Mouse (Mus musculus) lung, embryonic 14.5 days (tissue): ENCODE measurements around the gene Brox. TPM values are rescaled to one million over a fixed set of nuclear protein-coding genes. Genes with fewer than 3 reads are reported as not detected.

ENCODE experiments used
- ATAC-seq: fragments of 200-750 bp; cut with Nextera tagmentation; 2 replicates; pipeline ENCODE4 v1.8.0; 2017; ENCODE audit warnings: mild to moderate bottlenecking, moderate TSS enrichment, moderate library complexity; ENCODE audit not compliant: insufficient read depth
- DNase-seq: peaks from one replicate; pipeline ENCODE4 v3.0.0-alpha.2; 2015
- H3K27ac ChIP-seq: fragments of 300-500 bp; sonication (generic); 2 replicates; pipeline ENCODE4 v1.5.1; 2014; ENCODE audit warnings: low read depth, mild to moderate bottlenecking, moderate library complexity
- H3K27me3 ChIP-seq: fragments of 300-500 bp; sonication (generic); 2 replicates; pipeline ENCODE4 v1.6.1; 2014; ENCODE audit warnings: low read length, control low read depth; ENCODE audit not compliant: insufficient read depth
- H3K36me3 ChIP-seq: fragments of 300-500 bp; sonication (generic); 2 replicates; pipeline ENCODE4 v1.6.1; 2014; ENCODE audit warnings: control low read depth; ENCODE audit not compliant: insufficient read depth
- H3K4me1 ChIP-seq: fragments of 300-500 bp; sonication (generic); 2 replicates; pipeline ENCODE4 v1.6.1; 2014; ENCODE audit warnings: antibody characterized with exemption, control low read depth; ENCODE audit not compliant: insufficient read depth
- H3K4me2 ChIP-seq: fragments of 300-500 bp; sonication (generic); 2 replicates; pipeline ENCODE4 v1.6.1; 2014; ENCODE audit warnings: mild to moderate bottlenecking
- H3K4me3 ChIP-seq: fragments of 300-500 bp; sonication (generic); 2 replicates; pipeline ENCODE4 v1.5.1; 2014; ENCODE audit warnings: low read depth, low read length
- H3K9ac ChIP-seq: fragments of 300-500 bp; sonication (generic); 2 replicates; pipeline ENCODE4 v1.6.1; 2014
- H3K9me3 ChIP-seq: fragments of 300-500 bp; sonication (generic); 2 replicates; pipeline ENCODE4 v1.6.1; 2016; ENCODE audit warnings: low read depth, low read length, control low read depth
- CTCF ChIP-seq: IDR thresholded peaks from 2 replicates; pipeline ENCODE4 v1.5.1; 2016; ENCODE audit warnings: antibody characterized with exemption, low read depth
- WGBS: fragments of 180-500 bp; shearing (Covaris S2); extraction: QIAGEN DNeasy Blood & Tissue Kit; methylation state at CpG from one replicate; pipeline ENCODE4 v1.1.7; 2014; 5-methylcytosine and 5-hydroxymethylcytosine counted together
- polyA plus RNA-seq: library from polyadenylated mRNA; unstranded; fragments of >200 nt; fragmentation: Nextera tagmentation; extraction: Ambion mirVana; gene quantifications from 2 replicates; pipeline ENCODE4 v1.2.1, GENCODE M21; 2014

Gene Brox
- polyA plus RNA-seq, 1 experiment from 2014 or later: 45.3 TPM

- ATAC-seq (no peak), DNase-seq (no peak)
- Histone ChIP-seq H3K9ac (no peak overlapping the region), H3K4me3 (no peak overlapping the region), H3K27me3 (no peaks in the 10 kb centered on the region), H3K9me3 (no peaks in the 10 kb centered on the region), H3K27ac (no peak overlapping the region), H3K4me2 (no peak overlapping the region), H3K36me3 (no peaks in the 10 kb centered on the region), H3K4me1 (no peaks in the 10 kb centered on the region)
- WGBS: 66% methylated on average over 7 of the region's 7 CpGs
- TF ChIP-seq CTCF: no peak
These were observed 69.6 kb downstream of the Brox start for GRCm38 (mm10) chr1:183227469-183227868.

Other genes starting within 250 kb of the Brox start
- gene Disp1, start 75.7 kb downstream of the Brox start, polyA plus RNA-seq: 7.8 and 9.1 TPM in 2 replicates
- 25.2 and 27.6 TPM in 2 replicates for gene Aida, start 679 bp downstream of the Brox start, polyA plus RNA-seq
- 105 and 108 TPM in 2 replicates for gene Mia3, start 72.3 kb upstream of the Brox start, polyA plus RNA-seq
- gene Taf1a, start 91.7 kb upstream of the Brox start, polyA plus RNA-seq: 20.5 and 21.6 TPM in 2 replicates
- 0.14 TPM in 1 of 2 replicates, not detected in the other for gene Hhipl2, start 120.9 kb upstream of the Brox start, polyA plus RNA-seq